Mouse (Mus musculus) E14TG2a.4 (cell line): ENCODE measurements around the gene Nkain4.

Experiments
- CTCF ChIP-seq: conservative IDR thresholded peaks from 2 replicates; pipeline ENCODE4 v1.5.1; 2014; ENCODE audit warnings: low read length
- NANOG ChIP-seq: IDR thresholded peaks from 2 replicates; pipeline ENCODE4 v1.6.1; 2014; ENCODE audit warnings: borderline replicate concordance, low read length, mixed read lengths
- POU5F1 ChIP-seq: IDR thresholded peaks from 2 replicates; pipeline ENCODE4 v1.6.1; 2014; ENCODE audit warnings: low read length, borderline replicate concordance

GRCm38 (mm10) chr2:180941869-180942268 is 12.6 kb downstream of the Nkain4 start:
- TF ChIP-seq CTCF (no peak), POU5F1 (no peak), NANOG (no peak)
